Mouse (Mus musculus) ovary, postnatal 10 days (tissue): ENCODE measurements around the gene Srp72.
"Not testable (repeated sequence)": the region's sequence is repeated elsewhere in the genome, so short reads cannot be mapped to it uniquely, and the experiment has no call there.

Experiments
- DNase-seq: peaks from one replicate; pipeline ENCODE4 v3.0.0; 2022; ENCODE audit warnings: low spot score

The Srp72 gene

DNA sequence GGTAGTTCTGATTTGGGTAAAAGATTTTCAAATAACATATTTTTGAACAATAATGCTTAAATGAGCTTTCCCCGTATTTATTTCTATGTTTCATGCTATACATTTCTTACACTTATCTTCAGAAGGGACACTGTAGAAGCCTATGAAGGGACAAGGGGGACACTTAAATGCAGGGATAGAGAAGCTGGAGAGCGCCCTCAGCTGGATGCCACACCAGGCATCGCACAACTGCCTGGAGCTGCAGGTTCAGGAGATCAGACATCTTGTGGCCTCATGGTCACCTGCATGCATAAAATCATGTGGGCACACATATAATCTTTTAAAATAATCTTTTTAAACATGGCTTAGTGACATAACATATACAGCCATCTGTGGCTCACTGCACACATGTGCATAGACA lies 9.8 kb upstream of the Srp72 start:
- DNase-seq = no peak

DNA sequence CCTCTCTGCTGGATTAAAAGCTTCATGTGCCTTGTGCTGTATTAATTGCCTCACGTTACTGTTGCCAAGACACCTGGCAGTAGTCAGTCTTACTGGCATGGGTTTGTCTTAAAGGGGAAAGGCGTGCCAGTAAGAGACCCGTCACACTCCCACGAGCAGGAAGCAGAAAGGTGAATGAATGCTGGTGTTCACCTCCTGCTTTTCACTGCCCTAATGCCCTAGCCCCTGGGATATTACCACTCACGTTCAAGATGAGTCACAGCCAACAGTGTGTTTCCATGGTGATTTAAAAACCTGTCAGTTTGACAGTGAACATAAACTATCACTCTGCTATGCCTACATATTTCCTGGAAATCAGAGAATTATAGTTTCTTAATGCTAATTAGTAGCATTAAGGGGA lies 5.2 kb upstream of the Srp72 start:
- no peak for DNase-seq

DNA sequence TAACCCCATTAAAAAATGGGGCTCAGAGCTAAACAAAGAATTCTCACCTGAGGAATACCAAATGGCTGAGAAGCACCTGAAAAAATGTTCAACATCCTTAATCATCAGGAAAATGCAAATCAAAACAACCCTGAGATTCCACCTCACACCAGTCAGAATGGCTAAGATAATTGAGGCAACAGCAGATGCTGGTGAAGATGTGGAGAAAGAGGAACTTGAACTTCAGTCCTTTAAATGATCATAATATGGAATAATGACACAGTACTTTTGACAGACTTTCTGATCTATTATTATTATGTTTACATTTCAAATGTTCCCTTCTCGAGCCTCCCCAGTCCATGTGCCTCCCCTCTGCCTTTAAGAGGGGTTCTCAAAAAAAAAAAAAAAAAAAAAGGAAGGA lies 3.4 kb upstream of the Srp72 start:
- not testable (repeated sequence) for DNase-seq

DNA sequence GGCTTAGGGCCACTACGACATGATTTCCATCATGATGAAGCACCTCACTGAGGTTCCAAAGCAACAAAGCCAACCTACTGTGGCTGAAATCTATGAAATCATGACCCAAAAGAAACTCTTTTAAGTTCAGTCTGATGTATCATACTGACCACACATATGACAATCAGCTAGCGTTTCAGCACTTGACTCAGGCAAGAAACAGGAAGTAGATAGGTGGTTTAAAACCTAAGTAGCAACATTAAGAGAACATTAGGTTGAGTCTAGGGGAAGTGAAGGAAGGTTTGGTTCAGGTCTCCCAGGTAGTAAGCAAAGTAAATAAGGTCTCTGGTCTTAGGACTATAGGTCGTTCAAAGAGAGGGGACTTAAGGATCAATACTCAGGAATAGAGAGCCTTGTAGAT lies 995 bp upstream of the Srp72 start:
- DNase-seq = no peak

DNA sequence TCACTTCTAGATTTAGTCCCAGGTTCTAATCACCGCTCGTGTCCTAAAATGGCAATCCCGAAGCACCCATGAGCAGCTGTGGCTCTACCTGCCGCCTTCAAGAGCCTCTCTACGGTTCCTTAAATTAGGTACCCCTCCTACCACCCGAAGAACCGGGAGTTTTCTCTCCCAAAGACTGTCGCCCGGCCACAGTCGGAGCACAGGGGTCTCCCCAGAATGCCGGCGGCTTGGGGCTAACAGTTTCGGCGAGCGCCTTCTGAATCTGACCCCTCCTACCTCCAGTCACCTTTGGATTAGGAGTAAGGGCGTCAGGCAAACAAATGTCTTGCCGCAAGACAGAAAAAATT lies 303 bp upstream of the Srp72 start:
- DNase-seq = no peak

DNA sequence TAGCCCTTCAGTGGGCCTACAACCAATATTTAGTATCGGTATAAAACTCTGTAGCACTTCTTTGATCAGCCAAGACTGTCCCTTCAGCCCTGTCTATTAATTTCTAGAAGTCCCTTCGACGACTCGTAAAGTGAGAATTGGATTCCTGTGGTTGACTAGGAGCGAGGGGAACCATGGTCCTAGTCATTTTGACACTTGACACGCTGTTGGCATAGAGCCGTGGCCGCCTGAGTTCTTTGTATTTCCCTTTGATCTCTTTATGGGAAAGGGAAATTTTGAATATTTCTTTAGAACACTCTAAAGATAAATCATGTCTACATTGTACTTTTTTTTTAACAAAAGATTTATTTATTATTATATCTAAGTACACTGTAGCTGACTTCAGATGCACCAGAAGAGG lies 1.3 kb downstream of the Srp72 start:
- DNase-seq = no peak

DNA sequence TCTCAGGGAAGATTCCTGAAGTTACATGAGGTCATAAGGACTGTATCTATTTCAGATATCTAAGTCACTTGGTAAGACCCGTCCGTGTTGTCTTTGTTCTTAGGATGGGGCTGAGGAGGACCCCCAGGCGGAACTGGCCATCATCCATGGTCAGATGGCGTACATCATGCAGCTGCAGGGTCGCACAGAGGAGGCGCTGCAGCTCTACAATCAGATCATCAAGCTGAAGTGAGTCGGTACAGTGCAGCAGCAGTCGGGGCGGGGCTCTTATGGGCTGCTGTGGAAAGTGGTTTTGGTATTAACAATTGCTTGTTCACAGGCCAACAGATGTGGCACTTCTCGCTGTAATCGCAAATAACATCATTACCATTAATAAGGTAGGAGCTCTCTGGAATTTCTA lies 9.5 kb downstream of the Srp72 start:
- DNase-seq = no peak

DNA sequence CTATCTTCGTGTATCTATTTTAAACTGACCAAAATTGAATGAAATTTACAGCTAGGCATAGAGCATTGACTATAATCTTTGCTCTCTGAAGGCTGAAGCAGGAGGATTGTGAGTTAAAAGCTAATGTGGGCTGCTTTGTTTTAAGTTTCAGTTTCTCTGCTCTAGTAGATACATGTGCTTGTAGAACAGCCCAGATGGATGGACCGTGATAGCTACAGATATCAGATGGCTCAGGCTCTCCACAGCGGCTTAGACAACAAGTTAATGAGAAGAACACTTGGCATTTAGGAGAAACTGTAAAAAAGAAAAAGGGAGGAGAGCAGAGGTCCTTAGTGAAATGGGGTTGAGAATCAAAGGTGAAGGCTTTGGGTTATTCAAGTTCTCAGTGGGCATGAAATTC lies 16.3 kb downstream of the Srp72 start:
- DNase-seq = no peak

DNA sequence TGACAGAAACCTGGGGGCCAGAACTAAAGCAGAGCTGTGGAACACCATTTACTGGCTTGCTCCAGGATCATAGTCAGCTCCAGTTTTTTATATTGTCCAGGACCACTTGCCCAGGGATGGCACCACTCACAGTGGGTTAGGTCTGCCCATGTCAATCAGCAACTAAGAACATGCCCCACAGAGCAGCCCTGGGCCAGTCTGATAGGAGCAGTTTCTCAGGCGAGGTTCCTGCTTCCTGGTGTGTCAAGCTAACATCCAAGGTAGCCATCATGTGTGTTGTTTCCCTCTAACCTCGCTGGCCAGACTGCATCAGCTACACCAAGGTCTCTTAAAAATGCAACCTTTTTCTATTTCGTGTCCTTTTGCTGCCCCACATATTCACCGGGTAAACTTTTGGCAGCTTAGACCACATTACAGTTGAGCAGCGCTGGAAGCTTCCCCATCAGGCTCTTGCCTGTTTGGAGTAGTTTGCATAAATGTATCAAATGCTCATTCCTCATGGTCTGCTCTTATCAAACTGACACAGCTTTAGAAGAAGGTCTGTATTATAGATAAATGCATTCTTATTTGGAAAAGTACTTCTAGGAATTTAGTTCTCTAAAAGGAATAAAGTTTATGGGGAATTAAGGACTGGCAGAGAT lies 18.8 kb downstream of the Srp72 start:
- DNase-seq = no peak

DNA sequence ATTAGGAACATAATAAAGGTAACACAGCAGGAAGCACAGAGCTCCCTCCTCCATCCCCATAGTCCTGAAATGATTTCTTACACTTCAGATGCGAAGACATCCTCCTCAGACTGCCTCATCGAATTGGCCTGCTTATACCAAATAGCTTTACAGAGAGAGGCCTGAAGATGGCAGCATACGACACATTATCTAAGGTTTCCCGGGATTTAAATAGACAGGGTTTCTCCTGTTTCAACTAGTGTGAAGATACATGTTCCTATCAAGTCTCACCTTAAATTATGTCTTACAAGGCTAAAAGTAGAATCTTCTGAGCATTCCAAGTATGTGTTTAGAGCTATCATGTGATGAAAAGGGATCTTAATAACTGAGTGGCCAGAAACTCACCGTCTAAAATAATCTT lies 23.9 kb downstream of the Srp72 start:
- no peak for DNase-seq

DNA sequence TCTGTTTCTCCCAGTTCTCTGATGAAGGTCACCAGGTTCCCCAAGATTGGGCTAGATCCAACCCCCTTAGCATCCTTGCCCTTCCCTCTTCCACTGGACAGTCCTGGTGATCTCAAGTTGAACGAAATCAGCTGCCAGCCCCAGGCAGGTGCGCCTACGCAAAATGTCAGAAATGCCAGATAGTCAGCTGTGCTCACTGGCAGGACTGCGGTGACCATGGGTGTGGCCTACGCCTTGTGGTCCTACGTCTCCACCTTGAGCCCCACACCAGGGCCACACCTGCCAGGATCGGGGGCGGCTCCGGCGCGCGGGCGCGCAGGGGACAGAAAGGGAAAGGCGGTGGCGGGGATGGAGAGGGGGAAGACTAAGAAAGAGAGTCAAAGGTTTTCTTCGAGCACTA lies 26.7 kb downstream of the Srp72 start:
- no peak for DNase-seq

DNA sequence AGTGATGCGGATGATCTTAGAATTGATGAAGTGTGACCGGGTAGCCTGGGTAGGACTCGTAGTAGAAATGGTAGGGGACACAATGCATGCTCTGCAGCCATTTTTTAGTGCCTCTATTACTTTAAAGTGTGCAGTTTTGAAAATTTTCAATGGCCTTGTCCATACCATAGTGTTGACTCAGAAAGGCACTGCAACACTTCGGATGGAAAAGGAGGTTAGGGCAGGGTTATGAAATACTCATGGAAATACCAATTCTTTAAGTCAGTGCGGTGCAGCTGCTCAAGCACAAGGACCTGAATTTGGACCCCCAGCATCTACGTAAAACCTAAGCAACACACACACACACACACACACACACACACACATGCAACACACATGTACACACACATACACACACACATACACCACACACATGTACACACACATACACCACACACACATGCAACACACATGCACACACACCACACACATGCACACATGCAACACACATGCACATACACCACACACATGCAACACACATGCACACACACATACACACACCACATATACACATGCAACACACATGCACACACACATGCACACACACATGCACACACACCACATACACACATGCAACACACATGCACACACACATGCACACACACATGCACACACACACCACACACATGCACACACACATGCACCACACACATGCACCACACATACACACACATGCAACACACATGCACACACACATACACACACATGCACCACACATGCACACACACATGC lies 29.8 kb downstream of the Srp72 start, which contains the start of gene Arl9:
Arl9 (plus strand) TSS at position 5 of the 771 bp plus-strand sequence.
- DNase-seq = no peak

DNA sequence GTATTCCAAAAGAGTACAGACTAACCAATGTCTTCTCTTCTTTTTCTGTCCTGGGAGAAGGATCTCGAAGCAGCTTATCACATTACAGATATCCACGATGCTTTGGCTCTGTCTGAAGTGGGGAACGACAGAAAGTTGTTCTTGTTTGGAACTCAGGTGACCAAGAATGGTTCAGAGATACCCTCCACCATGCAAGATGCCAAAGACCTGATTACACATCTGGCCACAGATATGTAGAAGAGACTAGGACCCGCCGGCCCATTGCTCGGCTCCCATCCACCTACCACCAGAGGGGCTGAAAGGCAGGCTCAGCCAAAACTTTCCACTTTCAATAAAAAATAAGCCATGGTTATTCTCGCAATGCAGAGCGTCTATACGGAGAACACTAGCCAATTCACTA lies 35.9 kb downstream of the Srp72 start:
- DNase-seq = no peak

DNA sequence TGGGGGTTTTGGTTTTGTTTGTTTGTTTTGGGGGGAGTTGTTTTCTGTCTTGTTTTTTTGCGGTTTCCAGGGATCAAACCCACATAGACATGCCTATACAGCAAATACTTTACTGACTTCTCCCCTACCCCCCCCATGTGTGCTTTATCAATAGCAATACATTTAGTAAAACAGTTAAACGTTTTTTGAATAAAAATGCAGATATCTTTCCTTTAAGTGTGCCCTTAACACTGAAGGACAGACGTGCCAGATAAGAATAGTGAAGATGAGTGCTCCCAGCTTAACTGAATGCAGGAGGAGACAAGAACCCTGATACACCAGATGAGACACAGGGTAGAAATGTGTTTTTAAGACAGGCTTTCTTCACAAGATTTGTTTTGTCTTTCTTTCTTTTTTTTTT lies 36.6 kb downstream of the Srp72 start:
- DNase-seq = no peak

DNA sequence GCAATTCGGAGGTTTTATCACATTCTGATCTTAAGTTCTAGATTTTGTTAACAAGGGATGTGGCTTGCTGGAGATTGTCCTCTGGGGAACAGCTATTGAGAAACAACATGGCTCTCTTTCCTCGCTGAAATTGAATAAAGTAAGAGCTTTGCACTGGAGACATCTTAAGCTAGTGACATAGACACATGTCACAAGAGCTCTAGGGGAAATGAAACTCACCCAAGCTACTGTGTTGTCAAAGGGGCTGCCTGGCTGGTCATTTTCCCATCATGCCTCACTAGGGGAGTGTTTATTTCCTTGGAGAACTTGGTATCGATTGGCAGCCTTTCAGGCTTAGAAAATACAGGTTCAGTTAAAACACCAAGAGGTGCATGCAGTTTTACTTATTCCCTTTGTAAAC lies 38.7 kb downstream of the Srp72 start:
- DNase-seq = no peak

DNA sequence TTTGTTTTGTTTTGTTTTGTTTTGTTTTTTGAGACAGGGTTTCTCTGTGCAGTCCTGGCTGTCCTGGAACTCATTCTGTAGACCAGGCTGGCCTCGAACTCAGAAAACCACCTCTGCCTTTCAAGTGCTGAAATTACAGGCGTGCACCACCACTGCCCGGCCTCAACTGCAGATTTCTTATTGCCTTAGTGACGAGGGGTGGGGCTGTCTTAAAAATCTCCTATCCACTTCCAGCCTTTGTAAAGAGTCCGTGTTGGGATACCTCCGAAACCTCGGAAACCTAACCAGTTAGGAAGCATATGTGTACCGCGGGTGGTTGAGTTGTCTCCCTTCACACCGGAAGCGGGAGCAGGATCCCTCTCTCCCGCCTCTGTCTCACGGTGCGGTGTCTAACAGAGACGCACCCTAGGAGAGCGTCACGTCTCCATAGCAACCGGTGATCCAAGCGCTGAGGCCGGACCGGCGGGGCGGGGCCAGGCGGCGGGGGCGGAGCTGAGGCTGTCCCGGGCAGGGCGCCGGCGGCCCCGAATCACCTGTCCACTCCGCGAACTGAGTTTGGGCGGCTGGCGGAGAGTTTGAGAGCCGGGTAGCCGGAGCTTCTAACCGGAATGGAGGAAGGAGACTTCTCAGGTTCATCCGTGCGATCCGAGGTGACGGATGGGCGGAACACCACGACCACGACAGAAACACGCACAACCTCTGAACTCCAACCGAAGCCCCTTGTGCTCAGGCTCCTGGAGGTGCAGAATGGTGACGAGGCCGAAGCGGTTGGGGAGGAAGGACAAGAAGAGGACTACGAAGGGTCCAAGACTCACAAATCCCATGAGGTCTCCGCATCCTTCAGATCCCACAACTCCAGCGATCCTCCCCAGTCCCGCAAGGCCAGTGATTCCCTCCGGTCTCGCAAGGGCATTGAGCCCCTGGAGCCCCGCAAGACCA lies 41.3 kb downstream of the Srp72 start, which contains the start of gene Thegl:
Thegl (plus strand) TSS at position 480 of the 939 bp plus-strand sequence.
- DNase-seq = peak; percentile 21

DNA sequence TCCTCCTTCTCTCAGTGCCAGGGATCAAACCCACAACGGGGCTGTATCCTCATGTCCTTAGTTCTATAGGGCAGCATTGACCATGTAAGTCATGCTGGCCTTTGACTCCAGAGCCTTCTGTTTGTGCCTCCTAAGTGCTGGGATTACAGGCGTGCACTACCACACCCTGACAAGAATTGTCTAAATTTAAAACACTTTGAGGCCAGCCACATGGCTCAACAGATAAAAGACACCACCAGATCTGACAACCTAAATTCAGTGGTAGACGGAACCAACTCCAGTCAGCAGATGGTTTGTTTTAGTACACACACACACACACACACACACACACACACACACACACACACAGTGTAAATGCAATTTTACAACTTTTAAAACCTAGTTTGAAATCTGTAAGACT lies 53.6 kb downstream of the Srp72 start:
- DNase-seq = no peak

DNA sequence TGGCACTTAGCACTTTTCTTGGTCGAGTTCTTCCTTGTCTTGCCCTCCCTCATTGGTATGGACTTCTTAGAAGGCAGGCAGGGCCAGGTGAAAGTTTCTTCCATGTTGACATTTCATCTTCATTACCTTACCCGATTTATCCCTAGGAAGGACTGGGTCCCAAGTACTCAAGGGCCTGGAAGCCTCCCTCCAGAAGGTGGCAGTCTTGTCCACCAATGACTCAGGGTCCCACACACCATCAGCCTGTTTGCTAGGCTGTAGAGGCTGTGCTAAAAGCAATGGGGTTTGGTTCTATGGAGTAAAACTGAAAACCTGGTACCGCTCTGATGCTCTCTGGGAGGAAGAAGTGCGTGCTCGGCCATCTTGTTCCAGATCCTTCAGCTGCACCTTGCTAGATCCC lies 55.3 kb downstream of the Srp72 start:
- no peak for DNase-seq

DNA sequence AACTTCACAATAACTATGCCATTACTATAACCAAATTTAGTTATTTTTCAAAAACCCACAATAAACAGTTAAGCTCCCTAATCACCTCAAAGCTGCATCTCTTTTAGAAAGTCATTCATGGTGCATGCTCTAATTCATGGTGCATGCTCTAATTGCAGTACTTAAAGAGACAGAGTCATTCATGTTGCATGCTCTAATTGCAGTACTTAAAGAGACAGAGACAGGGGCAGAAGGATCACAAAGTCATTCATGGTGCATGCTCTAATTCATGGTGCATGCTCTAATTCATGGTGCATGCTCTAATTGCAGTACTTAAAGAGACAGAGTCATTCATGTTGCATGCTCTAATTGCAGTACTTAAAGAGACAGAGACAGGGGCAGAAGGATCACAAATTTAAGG lies 60.6 kb downstream of the Srp72 start:
- not testable (repeated sequence) for DNase-seq

DNA sequence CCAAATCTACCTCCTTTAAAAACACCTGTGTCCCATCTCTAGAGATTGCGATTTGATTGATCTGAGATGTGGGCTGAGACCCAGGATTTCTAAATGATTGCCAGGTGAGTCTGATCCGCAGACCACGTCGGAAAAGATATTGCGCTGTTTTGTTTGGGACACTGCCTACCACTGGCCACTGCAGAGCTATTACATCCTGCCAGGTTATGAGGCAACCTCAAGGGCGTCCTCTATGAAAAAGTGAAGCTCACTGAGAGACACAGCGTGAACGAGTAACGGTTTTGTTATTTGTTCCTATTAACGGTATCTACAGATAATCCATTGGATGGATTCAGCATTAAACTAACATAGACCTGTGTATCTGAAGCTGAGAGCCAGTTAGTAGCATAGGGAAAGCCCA lies 64.0 kb downstream of the Srp72 start:
- DNase-seq = no peak

DNA sequence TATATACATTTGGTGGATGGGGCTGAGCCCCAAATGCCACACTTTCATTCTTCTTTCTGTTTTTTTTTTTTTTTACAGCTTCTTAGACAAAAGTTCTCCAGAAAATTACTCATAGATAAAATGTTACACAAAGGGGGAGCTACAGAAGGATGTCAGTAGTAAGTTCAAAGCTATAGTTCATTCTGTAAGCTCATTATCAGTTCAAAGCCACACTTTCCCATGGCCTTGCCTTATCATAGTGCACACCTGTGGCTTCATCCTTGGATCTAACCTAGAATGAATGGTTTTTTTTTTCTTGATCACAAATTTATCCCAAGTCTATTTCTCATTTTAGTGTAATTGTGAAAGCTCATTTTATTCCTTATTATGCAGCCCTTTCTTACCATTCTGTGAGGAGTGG lies 64.9 kb downstream of the Srp72 start:
- DNase-seq = no peak

DNA sequence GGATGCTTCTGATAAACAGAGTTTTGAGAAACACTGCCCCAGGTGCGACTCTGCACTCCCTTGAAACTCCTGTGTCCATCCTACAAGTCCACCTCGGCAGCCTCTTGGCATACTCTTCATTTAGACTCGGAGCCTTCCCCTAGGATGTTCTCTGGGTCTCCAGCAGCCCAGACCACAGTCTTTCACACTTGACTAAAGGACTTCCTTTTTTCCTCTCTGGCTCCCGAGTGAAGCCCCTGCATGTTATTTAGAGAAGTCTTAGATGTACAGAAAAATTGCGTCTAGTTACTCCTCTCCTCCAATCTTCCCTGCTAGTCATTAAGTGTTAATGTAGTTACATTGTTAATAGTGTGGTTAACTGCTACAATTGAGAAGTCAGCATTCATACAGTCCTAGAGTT lies 69.9 kb downstream of the Srp72 start:
- no peak for DNase-seq
